Mouse (Mus musculus): ENCODE data around the gene Ndufb4. TPM values are rescaled to one million over a fixed set of nuclear protein-coding genes. Genes with fewer than 3 reads are reported as not detected.

Ndufb4 gene
- polyA plus RNA-seq, 1 experiment, result 131 TPM

DNA sequence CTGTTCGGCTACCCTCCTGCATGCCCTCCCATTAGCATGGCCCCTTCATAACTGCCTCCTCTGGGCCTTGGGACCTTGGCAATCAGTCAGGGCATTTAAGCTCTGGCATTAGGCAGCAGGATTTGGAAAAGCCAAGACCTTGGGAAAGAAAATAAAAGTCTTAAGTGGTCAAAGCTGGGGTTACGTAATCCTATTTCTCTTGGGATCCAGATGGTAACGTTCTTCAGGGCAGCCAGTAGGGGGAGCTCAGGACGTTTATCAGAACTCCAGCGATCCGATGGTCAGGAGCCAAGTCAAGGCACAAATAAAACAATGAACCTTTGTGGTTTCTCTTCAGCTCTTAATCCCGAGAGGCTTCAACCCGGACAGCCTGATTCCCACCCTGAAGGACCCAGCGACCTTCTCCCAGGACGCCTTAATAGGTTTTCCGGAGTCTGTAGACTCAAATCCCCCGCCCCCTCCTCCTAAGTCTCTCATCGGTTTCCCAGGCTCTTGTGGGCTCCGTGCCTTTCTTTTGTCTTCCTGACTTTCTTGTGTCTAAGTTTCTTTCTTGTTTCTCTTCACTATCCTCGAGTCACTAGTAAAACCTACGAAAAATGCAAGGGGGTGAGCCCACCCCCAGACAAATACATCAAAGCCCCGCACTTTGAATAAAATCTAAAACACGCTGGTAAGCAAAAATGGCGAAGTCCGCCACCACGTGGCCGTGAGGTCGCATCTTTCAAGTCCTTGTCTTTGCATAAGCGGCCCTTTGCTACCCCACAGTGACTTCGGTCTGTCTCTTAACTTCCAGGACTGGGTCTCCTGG is 30.6 kb upstream of the Ndufb4 start:
- H3K27ac ChIP-seq (ENCODE audit: insufficient read depth, low read depth, low read length), result peak overlapping the region; percentile 25; the same call in 1 of the 2 replicates
- H3K36me3 ChIP-seq (ENCODE audit: control insufficient read depth, insufficient read depth, low read length), result no peaks in the 10 kb centered on the region
- no peaks in the 10 kb centered on the region for H3K27me3 ChIP-seq (replicated peaks; ENCODE audit: control insufficient read depth, insufficient read depth, low read length)
- no peak for TF ChIP-seq POLR2A (IDR thresholded peaks at IDR 0.05; ENCODE audit: low read depth, low read length)
- peak; percentile 84 for TF ChIP-seq CTCF (conservative IDR thresholded peaks at IDR 0.05; ENCODE audit: insufficient read depth, insufficient read length, low read depth, low read length)
- no peaks in the 10 kb centered on the region; the same call in 1 of the 2 replicates for H3K4me1 ChIP-seq (ENCODE audit: control insufficient read depth, insufficient read depth, low read length)
- 1% methylated on average over 25 of the region's 25 CpGs for WGBS
- peak overlapping the region; percentile 65 for H3K4me3 ChIP-seq (ENCODE audit: insufficient read depth, low read depth, low read length)
- peak; percentile 89 for DNase-seq

DNA sequence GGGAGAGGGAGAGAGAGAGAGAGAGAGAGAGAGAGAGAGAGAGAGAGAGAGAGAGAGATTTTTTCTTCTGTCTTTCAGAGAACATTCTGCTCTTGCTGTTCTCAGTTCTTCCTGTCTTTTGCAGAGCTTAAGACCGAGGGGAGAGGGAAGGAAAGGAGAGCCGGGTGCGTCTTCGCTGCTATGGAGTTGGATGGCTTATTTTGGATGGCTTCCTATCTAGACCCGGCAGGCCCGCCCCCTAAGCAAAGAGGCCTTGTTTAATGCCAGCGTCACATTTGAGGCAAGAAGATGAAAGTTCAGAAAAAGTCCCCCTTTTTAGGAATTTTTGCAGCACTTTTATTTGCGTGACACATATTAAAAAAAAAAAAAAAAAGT is 30.0 kb upstream of the Ndufb4 start:
- no peak overlapping the region for H3K4me3 ChIP-seq (ENCODE audit: insufficient read depth, low read depth, low read length)
- TF ChIP-seq CTCF (conservative IDR thresholded peaks at IDR 0.05; ENCODE audit: insufficient read depth, insufficient read length, low read depth, low read length) (no peak), POLR2A (IDR thresholded peaks at IDR 0.05; ENCODE audit: low read depth, low read length) (no peak)
- peak; percentile 55 for DNase-seq

DNA sequence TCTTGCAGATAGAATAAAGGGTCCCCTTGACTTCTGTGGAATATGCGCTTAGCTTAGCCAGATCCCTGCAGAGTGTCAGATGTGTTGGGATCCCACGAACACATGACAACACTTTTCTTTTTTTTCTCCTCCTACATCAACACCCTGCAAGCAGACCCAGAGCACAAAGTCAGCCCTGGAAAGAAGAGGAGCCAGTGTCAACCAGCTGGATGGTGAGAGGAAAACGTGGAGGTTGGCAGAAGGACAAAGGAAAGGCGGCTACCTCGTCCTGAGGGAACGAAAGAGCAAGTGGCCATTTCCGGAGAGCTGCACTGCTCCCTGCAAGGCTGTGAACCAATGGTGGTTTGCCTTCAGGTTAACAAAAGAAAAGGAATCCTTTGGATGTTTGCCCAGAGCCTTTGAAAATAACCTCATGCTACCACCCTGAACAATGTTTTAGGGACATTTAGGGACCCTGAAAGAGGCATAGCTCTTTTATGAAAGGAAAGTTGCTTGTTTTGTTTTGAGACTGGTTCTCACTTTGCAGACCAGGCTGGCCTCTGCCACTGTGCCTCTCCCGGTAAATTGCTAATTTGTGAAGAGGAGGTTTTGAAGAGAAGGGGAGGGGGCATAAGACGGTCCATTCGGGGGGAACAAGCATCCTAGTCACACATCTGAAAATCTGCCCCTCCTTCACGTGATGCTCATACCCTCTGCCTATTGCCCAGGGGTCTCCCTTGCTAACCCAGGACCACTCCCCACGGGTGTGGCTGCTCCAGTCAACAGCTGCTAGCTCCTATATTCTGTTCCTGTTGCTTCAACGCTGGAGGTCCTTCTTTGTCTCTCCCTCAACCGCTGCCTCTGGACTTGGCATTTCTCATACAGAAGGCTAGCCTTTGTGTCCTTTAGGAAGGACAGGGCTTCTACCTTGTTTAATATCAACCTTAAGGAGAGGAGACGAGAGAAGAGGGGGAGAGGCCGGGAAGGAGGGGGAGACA is 29.2 kb upstream of the Ndufb4 start:
- peak; percentile 42 for DNase-seq
- WGBS, result 27% methylated on average over 16 of the region's 16 CpGs
- peak overlapping the region; percentile 12; the same call in 1 of the 2 replicates for H3K27ac ChIP-seq (ENCODE audit: insufficient read depth, low read depth, low read length)

More for the DNA sequence above, 30.0 kb upstream of the Ndufb4 start:
- WGBS, result 15% methylated on average over 8 of the region's 8 CpGs
- Histone ChIP-seq H3K27ac (ENCODE audit: insufficient read depth, low read depth, low read length) (peak overlapping the region; percentile 25; the same call in 1 of the 2 replicates), H3K4me1 (ENCODE audit: control insufficient read depth, insufficient read depth, low read length) (no peaks in the 10 kb centered on the region; the same call in 1 of the 2 replicates), H3K27me3 (replicated peaks; ENCODE audit: control insufficient read depth, insufficient read depth, low read length) (no peaks in the 10 kb centered on the region), H3K36me3 (ENCODE audit: control insufficient read depth, insufficient read depth, low read length) (no peaks in the 10 kb centered on the region)

DNA sequence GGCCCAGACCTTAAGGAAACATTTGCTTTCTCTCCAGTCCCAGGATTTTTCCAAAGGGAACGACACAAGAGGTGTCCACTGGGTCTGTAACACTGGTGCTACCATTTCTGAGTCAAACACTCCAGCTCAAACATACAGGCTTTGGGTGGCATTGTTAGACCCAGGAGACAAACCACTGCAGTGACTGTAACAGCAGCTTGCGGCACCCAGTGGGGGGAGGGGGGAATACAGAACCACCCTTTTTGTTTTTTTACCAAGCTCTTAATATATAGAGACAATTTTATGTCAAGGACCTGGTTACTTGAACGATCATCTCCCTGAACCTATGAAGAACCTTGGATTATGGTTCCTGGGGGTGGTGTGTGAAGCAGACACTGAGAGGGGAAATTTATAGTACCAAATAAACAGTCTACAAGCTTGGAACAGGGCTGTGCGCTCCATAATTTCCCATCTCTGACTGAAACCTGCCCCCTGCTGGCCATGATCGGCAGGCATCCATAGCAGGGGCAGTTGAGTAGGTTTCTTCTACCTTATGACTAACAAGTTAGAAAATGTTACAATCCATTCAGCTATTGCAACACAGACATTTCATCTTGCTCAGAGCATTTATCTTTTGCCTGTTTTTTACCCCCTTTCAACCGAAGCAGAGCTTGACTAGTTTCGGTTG is 28.2 kb upstream of the Ndufb4 start:
- H3K36me3 ChIP-seq (ENCODE audit: control insufficient read depth, insufficient read depth, low read length), result no peaks in the 10 kb centered on the region
- WGBS, result 31% methylated on average over 7 of the region's 7 CpGs
- TF ChIP-seq POLR2A (IDR thresholded peaks at IDR 0.05; ENCODE audit: low read depth, low read length) (no peak), CTCF (conservative IDR thresholded peaks at IDR 0.05; ENCODE audit: insufficient read depth, insufficient read length, low read depth, low read length) (peak; percentile 87)
- no peak overlapping the region for H3K4me3 ChIP-seq (ENCODE audit: insufficient read depth, low read depth, low read length)
- no peak overlapping the region for H3K27ac ChIP-seq (ENCODE audit: insufficient read depth, low read depth, low read length)
- DNase-seq, result peak; percentile 91
- H3K4me1 ChIP-seq (ENCODE audit: control insufficient read depth, insufficient read depth, low read length), result no peaks in the 10 kb centered on the region; the same call in 1 of the 2 replicates
- H3K27me3 ChIP-seq (replicated peaks; ENCODE audit: control insufficient read depth, insufficient read depth, low read length), result no peaks in the 10 kb centered on the region

More for the DNA sequence above, 29.2 kb upstream of the Ndufb4 start:
- H3K4me1 ChIP-seq (ENCODE audit: control insufficient read depth, insufficient read depth, low read length), result no peaks in the 10 kb centered on the region; the same call in 1 of the 2 replicates
- no peaks in the 10 kb centered on the region for H3K36me3 ChIP-seq (ENCODE audit: control insufficient read depth, insufficient read depth, low read length)
- TF ChIP-seq CTCF (conservative IDR thresholded peaks at IDR 0.05; ENCODE audit: insufficient read depth, insufficient read length, low read depth, low read length) (no peak), POLR2A (IDR thresholded peaks at IDR 0.05; ENCODE audit: low read depth, low read length) (no peak)
- no peaks in the 10 kb centered on the region for H3K27me3 ChIP-seq (replicated peaks; ENCODE audit: control insufficient read depth, insufficient read depth, low read length)
- H3K4me3 ChIP-seq (ENCODE audit: insufficient read depth, low read depth, low read length), result peak overlapping the region; percentile 12; the same call in 1 of the 2 replicates

DNA sequence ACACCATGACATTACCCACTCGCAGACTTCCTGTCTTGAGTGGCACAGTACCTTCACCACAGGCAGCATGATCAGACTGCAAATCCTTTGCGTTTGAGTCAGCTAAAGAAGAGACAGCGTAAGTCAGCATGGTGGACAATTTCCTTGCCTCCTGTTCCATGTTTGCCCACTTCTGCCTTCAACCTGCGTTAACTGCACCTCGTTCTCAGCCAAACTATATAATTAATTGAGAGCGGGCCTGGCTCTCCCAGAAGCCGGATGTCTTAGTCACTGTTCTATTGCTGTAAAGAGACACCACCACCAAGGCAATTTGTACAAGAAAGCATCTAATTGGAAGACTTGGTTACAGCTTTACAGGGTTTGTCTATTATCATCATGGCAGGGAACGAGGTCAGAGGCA is 26.6 kb upstream of the Ndufb4 start:
- Histone ChIP-seq H3K27me3 (replicated peaks; ENCODE audit: control insufficient read depth, insufficient read depth, low read length) (no peaks in the 10 kb centered on the region), H3K27ac (ENCODE audit: insufficient read depth, low read depth, low read length) (no peak overlapping the region), H3K36me3 (ENCODE audit: control insufficient read depth, insufficient read depth, low read length) (no peaks in the 10 kb centered on the region), H3K4me1 (ENCODE audit: control insufficient read depth, insufficient read depth, low read length) (peaks cover 4% of the 10 kb centered on the region; the same call in 1 of the 2 replicates), H3K4me3 (ENCODE audit: insufficient read depth, low read depth, low read length) (no peak overlapping the region)
- DNase-seq, result no peak
- 79% methylated on average over 8 of the region's 8 CpGs for WGBS
- no peak for TF ChIP-seq CTCF (conservative IDR thresholded peaks at IDR 0.05; ENCODE audit: insufficient read depth, insufficient read length, low read depth, low read length)

DNA sequence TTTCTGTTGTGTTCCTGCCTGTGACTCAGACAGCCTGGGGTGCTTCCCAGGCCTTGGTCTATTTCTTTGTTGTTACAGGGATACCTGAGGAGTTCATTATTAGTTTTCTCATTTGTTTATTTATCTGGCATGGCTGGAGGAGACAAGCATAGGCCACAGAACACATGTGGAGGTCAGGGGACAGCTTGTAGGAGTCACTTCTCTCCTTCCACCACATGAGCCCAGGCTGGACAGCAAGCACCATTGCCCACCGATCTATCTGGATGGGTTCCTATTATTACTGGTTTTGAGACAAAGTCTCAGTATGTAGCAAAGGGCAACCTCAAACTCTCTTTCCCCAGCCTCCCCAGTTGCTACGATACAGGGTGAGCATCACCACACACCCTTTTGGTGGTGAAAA is 26.0 kb upstream of the Ndufb4 start:
- H3K4me3 ChIP-seq (ENCODE audit: insufficient read depth, low read depth, low read length), result no peak overlapping the region
- H3K27me3 ChIP-seq (replicated peaks; ENCODE audit: control insufficient read depth, insufficient read depth, low read length), result no peaks in the 10 kb centered on the region
- H3K27ac ChIP-seq (ENCODE audit: insufficient read depth, low read depth, low read length), result no peak overlapping the region
- WGBS, result 72% methylated on average over 2 of the region's 2 CpGs
- no peaks in the 10 kb centered on the region for H3K36me3 ChIP-seq (ENCODE audit: control insufficient read depth, insufficient read depth, low read length)
- peaks cover 4% of the 10 kb centered on the region; the same call in 1 of the 2 replicates for H3K4me1 ChIP-seq (ENCODE audit: control insufficient read depth, insufficient read depth, low read length)
- no peak for DNase-seq
- no peak for TF ChIP-seq CTCF (conservative IDR thresholded peaks at IDR 0.05; ENCODE audit: insufficient read depth, insufficient read length, low read depth, low read length)
- TF ChIP-seq POLR2A (IDR thresholded peaks at IDR 0.05; ENCODE audit: low read depth, low read length), result no peak

All from kidney, adult 2 months (tissue).